Mouse (Mus musculus) MEL-GATA-1-ER (cell line): ENCODE data around the gene Kdelc2.

Source experiments
- DNase-seq: peaks from one replicate; pipeline ENCODE4 v3.0.0-alpha.2; 2012; ENCODE audit warnings: low read depth; ENCODE audit errors: extremely low read depth

The Kdelc2 gene

GRCm38 (mm10) chr9:53450609-53451008, 66.8 kb downstream of the Kdelc2 start:
- no peak for DNase-seq
